Mouse (Mus musculus): ENCODE measurements around the gene Fsd2.

- TF ChIP-seq CTCF (IDR thresholded peaks at IDR 0.05; ENCODE audit: control insufficient read depth, insufficient read depth, insufficient replicate concordance, low read depth, low read length), result no peak
- TF ChIP-seq POLR2A (IDR thresholded peaks at IDR 0.05; ENCODE audit: control insufficient read depth, low read depth, low read length), result no peak
Observed at GRCm38 (mm10) chr7:81605489-81605888, 38.7 kb upstream of the Fsd2 start.
